Mouse (Mus musculus) midbrain, embryonic 11.5 days (tissue): ENCODE data around the gene Cdk17. TPM values are rescaled to one million over a fixed set of nuclear protein-coding genes. Genes with fewer than 3 reads are reported as not detected.

Source experiments
- ATAC-seq: fragments of 200-750 bp; cut with Nextera tagmentation; 2 replicates; pipeline ENCODE4 v1.8.0; 2017; ENCODE audit warnings: moderate TSS enrichment, moderate library complexity; ENCODE audit not compliant: low FRiP score
- DNase-seq: peaks from one replicate; pipeline ENCODE4 v3.0.0; 2015; ENCODE audit warnings: low spot score; ENCODE audit errors: missing footprints
- H3K27ac ChIP-seq: fragments of 300-500 bp; sonication (generic); 2 replicates; pipeline ENCODE4 v1.5.1; 2014; ENCODE audit warnings: low read depth, low read length
- H3K27me3 ChIP-seq: fragments of 300-500 bp; sonication (generic); 2 replicates; pipeline ENCODE4 v1.6.1; 2014; ENCODE audit warnings: mild to moderate bottlenecking, low read length, moderate library complexity, mixed read lengths; ENCODE audit not compliant: control insufficient read depth, insufficient read depth
- H3K36me3 ChIP-seq: fragments of 300-500 bp; sonication (generic); 2 replicates; pipeline ENCODE4 v1.6.1; 2014; ENCODE audit warnings: mild to moderate bottlenecking, low read length, moderate library complexity, mixed read lengths; ENCODE audit not compliant: control insufficient read depth, insufficient read depth
- H3K4me1 ChIP-seq: fragments of 300-500 bp; sonication (generic); 2 replicates; pipeline ENCODE4 v1.6.1; 2014; ENCODE audit warnings: low read length; ENCODE audit not compliant: control insufficient read depth, insufficient read depth
- H3K4me2 ChIP-seq: fragments of 300-500 bp; sonication (generic); 2 replicates; pipeline ENCODE4 v1.6.1; 2014; ENCODE audit warnings: mild to moderate bottlenecking, moderate library complexity
- H3K4me3 ChIP-seq: fragments of 300-500 bp; sonication (generic); 2 replicates; pipeline ENCODE4 v1.5.1; 2014; ENCODE audit warnings: low read depth, low read length
- H3K9ac ChIP-seq: fragments of 300-500 bp; sonication (generic); 2 replicates; pipeline ENCODE4 v1.6.1; 2014; ENCODE audit warnings: low read length
- H3K9me3 ChIP-seq: fragments of 300-500 bp; sonication (generic); 2 replicates; pipeline ENCODE4 v1.6.1; 2016; ENCODE audit warnings: low read length; ENCODE audit not compliant: control insufficient read depth
- WGBS: fragments of 180-500 bp; shearing (Covaris S2); extraction: QIAGEN DNeasy Blood & Tissue Kit; methylation state at CpG from one replicate; pipeline ENCODE4 v1.1.7; 2014; 5-methylcytosine and 5-hydroxymethylcytosine counted together
- polyA plus RNA-seq: library from polyadenylated mRNA; unstranded; fragments of >200 nt; fragmentation: Nextera tagmentation; extraction: Ambion mirVana; gene quantifications from 2 replicates; pipeline ENCODE4 v1.2.1, GENCODE M21; 2014

The Cdk17 gene
- polyA plus RNA-seq, 1 experiment from 2014 or later, result 36.8 TPM

DNA sequence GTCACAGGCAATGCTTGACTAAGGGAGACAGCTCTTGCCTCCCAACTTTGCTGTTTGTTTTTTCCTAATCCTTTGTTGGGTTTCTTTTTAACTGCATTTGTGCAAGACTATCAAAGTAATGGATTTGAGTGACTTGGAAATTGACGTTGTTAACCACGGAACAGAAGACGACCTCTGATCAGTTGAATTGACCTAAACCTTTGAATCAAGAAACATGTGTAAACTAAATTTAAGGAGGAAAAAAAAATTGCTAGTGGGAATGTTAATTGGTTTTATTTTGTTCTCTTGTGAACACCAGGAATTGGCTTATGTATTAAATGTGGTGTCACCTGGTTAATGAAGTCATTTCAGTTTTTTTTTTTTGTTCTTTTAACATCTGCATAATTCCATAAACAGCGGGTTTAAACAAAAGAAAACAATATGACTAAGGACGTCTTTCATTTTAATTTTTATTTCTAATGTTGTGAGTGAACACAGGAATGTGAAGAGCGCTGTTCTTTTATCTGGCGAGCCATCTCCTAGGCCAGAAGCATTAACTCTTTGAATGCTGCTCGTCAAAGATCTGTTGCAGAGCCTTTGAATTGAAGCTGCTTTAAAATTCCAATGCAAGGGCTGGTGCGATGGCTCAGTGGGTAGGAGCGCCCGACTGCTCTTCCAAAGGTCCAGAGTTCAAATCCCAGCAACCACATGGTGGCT is 1.7 kb downstream of the Cdk17 start:
- DNase-seq, result peak; percentile 91
- WGBS, result 7% methylated on average over 11 of the region's 11 CpGs

GRCm38 (mm10) chr10:93162972-93163660 is 2.4 kb downstream of the Cdk17 start:
- Histone ChIP-seq H3K4me2 (peak overlapping the region; percentile 70; the same call in 1 of the 2 replicates), H3K27ac (no peak overlapping the region), H3K4me3 (no peak overlapping the region), H3K27me3 (no peaks in the 10 kb centered on the region), H3K9ac (no peak overlapping the region), H3K4me1 (peaks cover 37% of the 10 kb centered on the region), H3K9me3 (no peaks in the 10 kb centered on the region), H3K36me3 (no peaks in the 10 kb centered on the region)
- peak; percentile 74 for DNase-seq
- ATAC-seq, result no peak
- WGBS, result 74% methylated on average over 7 of the region's 7 CpGs

More for the DNA sequence above, 1.7 kb downstream of the Cdk17 start:
- H3K27me3 ChIP-seq, result no peaks in the 10 kb centered on the region
- no peaks in the 10 kb centered on the region for H3K9me3 ChIP-seq
- peak overlapping the region; percentile 70 for H3K4me2 ChIP-seq
- peak overlapping the region; percentile 98 for H3K9ac ChIP-seq
- no peaks in the 10 kb centered on the region for H3K36me3 ChIP-seq
- peaks cover 34% of the 10 kb centered on the region for H3K4me1 ChIP-seq
- peak overlapping the region; percentile 99 for H3K27ac ChIP-seq
- ATAC-seq, result no peak
- H3K4me3 ChIP-seq, result peak overlapping the region; percentile 95

GRCm38 (mm10) chr10:93163711-93164488 is 3.2 kb downstream of the Cdk17 start:
- ATAC-seq (no peak), DNase-seq (peak; percentile 86)
- H3K27ac ChIP-seq, result no peak overlapping the region
- H3K36me3 ChIP-seq, result no peaks in the 10 kb centered on the region
- H3K4me2 ChIP-seq, result no peak overlapping the region
- no peak overlapping the region for H3K9ac ChIP-seq
- no peaks in the 10 kb centered on the region for H3K9me3 ChIP-seq
- WGBS, result 52% methylated on average over 6 of the region's 6 CpGs
- peaks cover 42% of the 10 kb centered on the region for H3K4me1 ChIP-seq
- no peak overlapping the region for H3K4me3 ChIP-seq
- H3K27me3 ChIP-seq, result no peaks in the 10 kb centered on the region

DNA sequence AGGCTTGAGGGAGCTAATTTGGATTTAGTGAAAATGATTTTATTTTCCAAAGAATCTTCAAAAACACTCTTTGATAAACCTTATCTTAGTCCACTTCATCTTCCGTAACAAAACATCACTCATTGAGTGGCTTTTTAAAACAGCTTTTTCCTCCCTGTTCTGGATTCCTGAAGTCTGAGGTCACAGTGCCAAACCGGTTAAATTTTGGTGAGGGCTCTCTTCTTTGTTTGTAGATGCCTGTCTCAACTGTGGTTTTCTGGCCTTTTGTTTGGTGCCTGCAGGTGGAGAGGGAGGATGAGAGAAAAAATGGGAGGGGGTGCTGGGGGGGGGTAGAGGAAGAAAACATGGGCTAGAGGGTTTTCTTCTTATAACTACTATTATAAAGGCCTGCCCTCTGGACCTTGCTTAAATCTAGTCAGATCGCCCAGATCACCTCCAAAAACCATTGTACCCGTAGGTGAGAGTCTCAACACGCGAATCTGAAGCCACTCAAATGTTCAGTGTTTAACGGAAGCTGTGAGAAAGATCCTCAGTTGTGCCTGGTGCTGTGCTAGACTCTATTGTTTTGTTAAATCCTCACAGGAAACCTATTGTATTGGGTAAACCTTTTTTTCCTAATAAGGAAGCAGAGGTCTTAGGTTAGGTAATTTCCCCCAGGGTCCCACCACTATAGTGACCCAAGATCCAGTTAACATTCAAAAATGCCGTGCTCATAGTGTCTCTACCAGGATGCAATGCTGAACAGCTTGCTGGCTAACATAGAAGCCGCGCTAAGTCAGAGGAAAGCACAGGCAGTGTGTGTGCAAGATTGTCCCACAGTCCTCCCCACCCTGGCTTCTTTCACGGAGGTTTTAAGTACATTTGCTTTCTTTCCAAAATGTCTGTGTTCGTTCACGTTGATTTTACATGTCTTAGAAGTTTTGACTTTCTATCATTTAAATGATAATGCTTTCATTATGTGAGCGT is 5.0 kb downstream of the Cdk17 start:
- 6% methylated on average over 14 of the region's 14 CpGs for WGBS
- H3K4me2 ChIP-seq, result peak overlapping the region; percentile 36; the same call in 1 of the 2 replicates
- H3K4me3 ChIP-seq, result no peak overlapping the region; the same call in 1 of the 2 replicates
- no peaks in the 10 kb centered on the region for H3K27me3 ChIP-seq
- H3K27ac ChIP-seq, result peak overlapping the region; percentile 51
- ATAC-seq (no peak), DNase-seq (peak; percentile 92)
- peaks cover 42% of the 10 kb centered on the region for H3K4me1 ChIP-seq
- no peaks in the 10 kb centered on the region for H3K9me3 ChIP-seq
- peak overlapping the region; percentile 33; the same call in 1 of the 2 replicates for H3K9ac ChIP-seq
- no peaks in the 10 kb centered on the region for H3K36me3 ChIP-seq

GRCm38 (mm10) chr10:93166382-93166769 is 5.7 kb downstream of the Cdk17 start:
- peaks cover 42% of the 10 kb centered on the region for H3K4me1 ChIP-seq
- no peak overlapping the region; the same call in 1 of the 2 replicates for H3K4me3 ChIP-seq

DNA sequence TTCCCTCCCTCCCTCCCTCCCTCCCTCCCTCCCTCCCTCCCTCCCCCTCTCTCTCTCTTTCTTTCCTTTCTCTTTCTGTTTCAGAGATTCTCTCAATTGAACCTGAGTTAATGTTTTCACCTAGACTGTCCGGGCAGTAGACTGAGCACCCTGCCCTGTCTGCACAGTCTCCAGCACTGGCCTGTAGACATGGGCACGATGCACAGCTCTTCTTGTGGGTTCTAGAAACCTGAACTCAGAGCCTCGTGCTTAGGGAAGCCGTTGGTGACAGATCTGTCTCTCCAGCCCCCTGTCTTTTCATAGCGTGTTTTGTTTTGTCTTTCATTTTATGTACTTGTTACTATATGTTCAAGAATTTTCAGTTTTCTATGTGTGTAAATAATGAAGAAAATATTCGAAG is 6.6 kb downstream of the Cdk17 start:
- no peak overlapping the region for H3K9ac ChIP-seq
- no peaks in the 10 kb centered on the region for H3K9me3 ChIP-seq
- H3K4me3 ChIP-seq, result no peak overlapping the region
- peaks cover 38% of the 10 kb centered on the region for H3K4me1 ChIP-seq
- H3K27me3 ChIP-seq, result no peaks in the 10 kb centered on the region
- no peak overlapping the region for H3K4me2 ChIP-seq
- H3K27ac ChIP-seq, result no peak overlapping the region
- H3K36me3 ChIP-seq, result no peaks in the 10 kb centered on the region
- no peak for DNase-seq
- no peak for ATAC-seq
- 72% methylated on average over 6 of the region's 6 CpGs for WGBS

More at GRCm38 (mm10) chr10:93166382-93166769, 5.7 kb downstream of the Cdk17 start:
- H3K27ac ChIP-seq, result peak overlapping the region; percentile 51; the same call in 1 of the 2 replicates
- no peaks in the 10 kb centered on the region for H3K9me3 ChIP-seq
- H3K27me3 ChIP-seq, result no peaks in the 10 kb centered on the region
- WGBS, result 4% methylated on average over 5 of the region's 5 CpGs
- H3K9ac ChIP-seq, result no peak overlapping the region
- ATAC-seq (peak; percentile 20; the same call in 1 of the 2 replicates), DNase-seq (peak; percentile 88)
- H3K4me2 ChIP-seq, result peak overlapping the region; percentile 36; the same call in 1 of the 2 replicates
- no peaks in the 10 kb centered on the region for H3K36me3 ChIP-seq

DNA sequence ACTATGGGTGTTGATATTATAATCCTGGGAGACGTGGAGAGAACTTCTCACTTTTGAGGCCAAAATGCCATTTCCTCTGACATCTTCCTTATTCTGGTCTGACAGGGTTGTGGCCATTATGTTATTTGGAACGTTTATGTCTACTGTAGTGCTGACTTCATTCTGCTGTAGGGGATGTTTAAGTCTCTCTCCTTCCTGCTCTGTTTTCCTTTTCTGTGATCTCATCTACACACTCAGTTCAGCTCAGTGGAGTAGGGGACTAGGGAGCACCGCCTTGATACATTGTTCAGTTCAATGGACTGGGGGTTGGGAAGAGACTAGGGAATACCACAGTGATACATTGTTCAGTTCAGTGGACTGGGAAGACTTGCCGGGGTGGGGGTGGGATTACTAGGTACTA is 7.4 kb downstream of the Cdk17 start:
- DNase-seq (peak; percentile 87), ATAC-seq (peak; percentile 55)
- no peaks in the 10 kb centered on the region for H3K36me3 ChIP-seq
- no peak overlapping the region for H3K27ac ChIP-seq
- no peak overlapping the region for H3K9ac ChIP-seq
- WGBS, result 41% methylated on average over 4 of the region's 4 CpGs
- no peaks in the 10 kb centered on the region for H3K27me3 ChIP-seq
- H3K4me1 ChIP-seq, result peaks cover 33% of the 10 kb centered on the region
- H3K4me2 ChIP-seq, result no peak overlapping the region
- H3K9me3 ChIP-seq, result no peaks in the 10 kb centered on the region
- no peak overlapping the region for H3K4me3 ChIP-seq

- Histone ChIP-seq H3K4me1 (peaks cover 11% of the 10 kb centered on the region), H3K9ac (no peak overlapping the region), H3K9me3 (no peaks in the 10 kb centered on the region), H3K4me2 (no peak overlapping the region), H3K36me3 (no peaks in the 10 kb centered on the region), H3K27me3 (no peaks in the 10 kb centered on the region), H3K27ac (no peak overlapping the region), H3K4me3 (no peak overlapping the region)
- ATAC-seq, result no peak
- DNase-seq, result no peak
- 81% methylated on average over 6 of the region's 6 CpGs for WGBS
Observed at GRCm38 (mm10) chr10:93171182-93171855, 10.6 kb downstream of the Cdk17 start.
